Mouse (Mus musculus): ENCODE measurements around the gene Pja2.

DNA sequence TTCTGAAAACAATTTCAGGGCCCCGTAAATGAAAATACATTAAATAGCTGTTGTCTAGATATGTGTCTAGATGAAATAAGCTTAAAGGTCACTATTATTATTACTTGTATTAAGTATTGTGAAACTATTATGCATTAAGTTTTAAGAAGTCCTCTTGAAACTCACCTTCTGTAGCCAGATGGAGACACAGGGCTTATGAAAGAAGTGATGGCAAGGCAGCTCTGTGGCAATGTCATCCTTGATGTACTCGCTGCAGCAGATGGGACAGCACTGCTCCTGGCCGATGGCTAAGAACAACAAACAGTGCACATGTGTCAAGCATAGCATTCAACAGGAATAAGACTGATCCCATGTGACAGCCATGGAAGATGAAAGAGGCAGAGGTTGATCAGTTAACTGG, 44.9 kb downstream of the Pja2 start:
- TF ChIP-seq POLR2A (IDR thresholded peaks at IDR 0.05; ENCODE audit: extremely low read depth, insufficient read depth, low read length) (no peak), CTCF (IDR thresholded peaks at IDR 0.05; ENCODE audit: extremely low read depth, insufficient read depth, low read length) (no peak)
